Mouse (Mus musculus) E14TG2a.4 (cell line): ENCODE measurements around the gene Pole3.

Experiments used
- CTCF ChIP-seq: conservative IDR thresholded peaks from 2 replicates; pipeline ENCODE4 v1.5.1; 2014; ENCODE audit warnings: low read length
- POU5F1 ChIP-seq: IDR thresholded peaks from 2 replicates; pipeline ENCODE4 v1.6.1; 2014; ENCODE audit warnings: low read length, borderline replicate concordance

DNA sequence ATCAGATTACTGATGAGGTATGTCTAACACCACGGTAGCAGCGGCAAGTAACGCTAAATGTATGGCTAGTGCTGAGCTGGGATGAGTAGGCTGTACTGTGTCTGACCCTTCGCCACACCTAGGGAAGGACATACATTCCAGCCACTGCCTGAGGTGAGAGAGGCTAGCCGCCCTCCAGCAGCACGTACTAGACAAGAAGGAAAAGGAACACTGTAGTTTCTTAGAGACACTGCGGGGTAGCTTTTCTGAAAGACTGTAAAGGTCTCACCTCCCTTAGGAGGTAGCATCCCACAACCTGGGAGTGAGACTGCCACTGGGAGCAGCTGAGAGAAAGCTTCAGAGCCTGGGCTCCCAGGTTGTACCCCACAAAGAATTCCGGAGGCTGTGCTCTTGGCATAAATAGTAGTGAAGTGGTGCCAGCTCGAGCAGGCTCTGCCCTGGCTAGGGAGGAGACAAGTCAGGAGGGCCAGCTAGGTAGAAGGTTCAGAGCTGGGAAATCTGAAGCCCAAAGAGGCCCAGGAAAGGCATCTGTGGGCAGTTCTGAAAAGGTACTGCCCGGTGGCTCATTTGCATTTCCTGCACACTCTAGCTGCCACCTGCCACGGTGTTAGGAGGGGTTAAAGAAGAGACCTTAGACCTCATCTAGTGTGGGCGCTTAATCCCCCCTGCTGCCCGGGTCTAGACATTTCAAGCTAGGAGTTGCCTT lies 6.3 kb downstream of the Pole3 start:
- no peak for TF ChIP-seq CTCF
- no peak for TF ChIP-seq POU5F1
